In genomic region chr2:68572340-68572739, GRCm38 (mm10) we compare ENCODE assay signal across 11 mouse cellular contexts. TPM values are rescaled to one million over a fixed set of nuclear protein-coding genes. Genes with fewer than 3 reads are reported as not detected.
DNase-seq lines count a peak whose midpoint lies in the region; ATAC-seq and TF ChIP-seq lines count a peak whose summit lies in the region.
"Had no signal": no experiment of that assay in that cellular context is flagged by ENCODE, and none has a peak within 500 bp of the region (broad histone marks: within the 10 kb centered on the region; RNA-seq: fewer than 3 reads in every experiment).

No protein-coding gene starts in this region.

- no peak for ATAC-seq in intestine, postnatal 0 days
- no peak for ATAC-seq in intestine, embryonic 16.5 days

- no peaks in the 10 kb centered on the region for H3K36me3 ChIP-seq in intestine, postnatal 0 days (ENCODE audit: control insufficient read depth, insufficient read depth)
- no peaks in the 10 kb centered on the region for H3K36me3 ChIP-seq in intestine, embryonic 16.5 days (ENCODE audit: control insufficient read depth, insufficient read depth, low read length)
- H3K36me3 ChIP-seq: limb, embryonic 13.5 days had no signal

- H3K27me3 ChIP-seq in intestine, postnatal 0 days (replicated peaks; ENCODE audit: control insufficient read depth, insufficient read depth, low read length): no peaks in the 10 kb centered on the region
- no peaks in the 10 kb centered on the region for H3K27me3 ChIP-seq in intestine, embryonic 16.5 days (replicated peaks; ENCODE audit: control insufficient read depth, insufficient read depth, low read length)
- H3K27me3 ChIP-seq: limb, embryonic 13.5 days had no signal

- intact Hi-C loops in left cerebral cortex, postnatal 36 days (cut with DNase I): no loop called here

- DNase-seq in 416B (ENCODE audit: low read depth): peak; percentile 65
- DNase-seq in NIH3T3 (ENCODE audit: low read depth): peak; percentile 27
- peak; percentile 54 for DNase-seq in kidney, postnatal 10 days
- DNase-seq in thymus, postnatal 0 days (ENCODE audit: low spot score): peak; percentile 49
- no peak for DNase-seq in left cerebral cortex, postnatal 36 days (ENCODE audit: low spot score in 2 of 2)
- DNase-seq in urinary bladder, postnatal 25 days (ENCODE audit: low spot score): no peak

- H3K4me1 ChIP-seq in intestine, postnatal 0 days (replicated peaks; ENCODE audit: control insufficient read depth, insufficient read depth, low read length): no peaks in the 10 kb centered on the region
- H3K4me1 ChIP-seq in intestine, embryonic 16.5 days (ENCODE audit: control insufficient read depth, insufficient read depth, low read length): no peaks in the 10 kb centered on the region
- H3K4me1 ChIP-seq: limb, embryonic 13.5 days had no signal

- TF ChIP-seq CTCF in intestine, postnatal 0 days (IDR thresholded peaks at IDR 0.05; ENCODE audit: low read depth): peak; percentile 60

- no peak overlapping the region for H3K27ac ChIP-seq in intestine, postnatal 0 days (ENCODE audit: low read depth, low read length)
- no peak overlapping the region for H3K27ac ChIP-seq in intestine, embryonic 16.5 days (ENCODE audit: low read length)
- H3K27ac ChIP-seq: limb, embryonic 13.5 days had no signal

- H3K9ac ChIP-seq in intestine, postnatal 0 days (ENCODE audit: low read depth, low read length): no peak overlapping the region
- no peak overlapping the region for H3K9ac ChIP-seq in intestine, embryonic 16.5 days (ENCODE audit: low read depth, low read length)
- H3K9ac ChIP-seq: limb, embryonic 13.5 days had no signal

- H3K4me3 ChIP-seq in intestine, postnatal 0 days (ENCODE audit: low read depth, low read length): no peak overlapping the region
- no peak overlapping the region for H3K4me3 ChIP-seq in intestine, embryonic 16.5 days (ENCODE audit: low read length)
- H3K4me3 ChIP-seq: limb, embryonic 13.5 days had no signal

- H3K9me3 ChIP-seq in intestine, postnatal 0 days (ENCODE audit: control insufficient read depth): no peaks in the 10 kb centered on the region
- H3K9me3 ChIP-seq in intestine, embryonic 16.5 days (ENCODE audit: control insufficient read depth, low read length): no peaks in the 10 kb centered on the region
- H3K9me3 ChIP-seq: limb, embryonic 13.5 days had no signal

- H3K4me2 ChIP-seq in intestine, postnatal 0 days (replicated peaks; ENCODE audit: low read depth): no peak overlapping the region
- H3K4me2 ChIP-seq in intestine, embryonic 16.5 days (ENCODE audit: low read depth, low read length): no peak overlapping the region
- H3K4me2 ChIP-seq: limb, embryonic 13.5 days had no signal

- 20% methylated on average over 4 of the region's 4 CpGs for WGBS in intestine, postnatal 0 days
- 30% methylated on average over 4 of the region's 4 CpGs for WGBS in intestine, embryonic 16.5 days

RNA-seq across cellular contexts. Expression of gene 4933409G03Rik, which starts 9.9 kb away (rescaled TPM):
- not detected in 2 replicates for polyA plus RNA-seq in intestine, postnatal 0 days (2015; fragmentation: Nextera tagmentation; extraction: Ambion mirVana)
- polyA plus RNA-seq in intestine, embryonic 16.5 days (2015; fragmentation: Nextera tagmentation; extraction: Ambion mirVana): not detected in 2 replicates
- not detected in 2 replicates for polyA plus RNA-seq in thymus, postnatal 0 days (2015; fragmentation: Nextera tagmentation; extraction: Ambion mirVana)
- not detected for total RNA-seq in left cerebral cortex, postnatal 36 days (2021)
- polyA plus RNA-seq: cortical plate, adult 2 months; limb, embryonic 13.5 days; spleen, adult 2 months had no signal

Comparison
In these comparisons a context has a peak if more than half of its experiments do, and no peak if none do; other contexts are left out.
1. DNase-seq: peak in 416B (single experiment), NIH3T3 (single experiment), kidney, postnatal 10 days (single experiment) and thymus, postnatal 0 days (single experiment); none in left cerebral cortex, postnatal 36 days (0 of 2) and urinary bladder, postnatal 25 days (single experiment).